ENCODE assay signal across 8 mouse cellular contexts in the genomic region with DNA sequence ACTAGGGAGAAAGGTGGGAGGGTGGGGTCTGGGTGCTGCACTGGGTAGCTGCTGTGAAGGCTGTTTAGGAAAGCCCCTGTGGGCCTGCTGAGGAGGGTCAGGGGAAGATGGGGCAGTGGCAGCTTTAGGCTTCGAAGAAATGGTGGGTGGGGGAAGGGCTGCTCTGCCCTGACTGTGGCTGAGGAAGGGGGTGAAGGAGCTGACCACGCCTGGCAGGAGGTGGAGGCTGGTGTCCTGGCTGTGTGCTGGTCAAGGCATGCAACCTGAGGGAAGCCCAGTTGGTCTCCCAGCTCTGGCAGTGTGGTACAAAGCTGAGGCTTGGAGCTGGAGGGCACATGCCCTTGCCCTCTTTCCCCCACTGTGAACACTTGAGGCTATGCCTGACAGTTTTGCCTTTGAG. TPM values are rescaled to one million over a fixed set of nuclear protein-coding genes. Genes with fewer than 3 reads are reported as not detected.
A peak's percentile ranks its signal among the peaks of the same experiment; 100 is the strongest.
DNase-seq lines count a peak whose midpoint lies in the region; ATAC-seq and TF ChIP-seq lines count a peak whose summit lies in the region.

No protein-coding gene starts in this region.

- peak overlapping the region; percentile 29; the same call in 1 of the 2 replicates for H3K9ac ChIP-seq in embryonic facial prominence, embryonic 11.5 days (replicated peaks; ENCODE audit: low read length)
- H3K9ac ChIP-seq in hindbrain, postnatal 0 days (replicated peaks; ENCODE audit: low read length) = 0 out of 2 replicates have a peak overlapping the region, but pooled peaks have one; percentile 21

- peaks cover 16% of the 10 kb centered on the region for H3K4me1 ChIP-seq in embryonic facial prominence, embryonic 11.5 days (ENCODE audit: control insufficient read depth, insufficient read depth, low read length)
- peaks cover 32% of the 10 kb centered on the region for H3K4me1 ChIP-seq in hindbrain, postnatal 0 days (ENCODE audit: insufficient read depth, low read length)
- peaks cover 57% of the 10 kb centered on the region for H3K4me1 ChIP-seq in midbrain, embryonic 10.5 days

- WGBS in embryonic facial prominence, embryonic 11.5 days = 19% methylated on average over 2 of the region's 2 CpGs
- WGBS in hindbrain, postnatal 0 days = 24% methylated on average over 2 of the region's 2 CpGs
- WGBS in midbrain, embryonic 10.5 days = 8% methylated on average over 2 of the region's 2 CpGs

- ATAC-seq in embryonic facial prominence, embryonic 11.5 days (replicated peaks; ENCODE audit: insufficient number of reproducible peaks, low FRiP score, low TSS enrichment, low read depth) = no peak
- ATAC-seq in hindbrain, postnatal 0 days = no peak

- H3K4me3 ChIP-seq in gastrocnemius, adult 2 months = peak overlapping the region; percentile 87
- H3K4me3 ChIP-seq in embryonic facial prominence, embryonic 11.5 days (ENCODE audit: low read depth, low read length) = 0 out of 2 replicates have a peak overlapping the region, but pooled peaks have one; percentile 5
- H3K4me3 ChIP-seq in hindbrain, postnatal 0 days (ENCODE audit: low read length) = peak overlapping the region; percentile 11; the same call in 1 of the 2 replicates
- H3K4me3 ChIP-seq in midbrain, embryonic 10.5 days = peak overlapping the region; percentile 92

- peak overlapping the region; percentile 93 for H3K27ac ChIP-seq in gastrocnemius, adult 2 months
- no peak overlapping the region for H3K27ac ChIP-seq in embryonic facial prominence, embryonic 11.5 days (replicated peaks; ENCODE audit: low read depth, low read length)
- H3K27ac ChIP-seq in hindbrain, postnatal 0 days = no peak overlapping the region
- 0 out of 2 replicates have a peak overlapping the region, but pooled peaks have one; percentile 29 for H3K27ac ChIP-seq in midbrain, embryonic 10.5 days (replicated peaks)

- H3K27me3 ChIP-seq in embryonic facial prominence, embryonic 11.5 days (ENCODE audit: control insufficient read depth, insufficient read depth, low read length) = no peaks in the 10 kb centered on the region
- no peaks in the 10 kb centered on the region for H3K27me3 ChIP-seq in hindbrain, postnatal 0 days (ENCODE audit: insufficient read depth, low read length)
- no peaks in the 10 kb centered on the region for H3K27me3 ChIP-seq in midbrain, embryonic 10.5 days (ENCODE audit: low read depth, poor library complexity, severe bottlenecking)

- no peak for DNase-seq in gastrocnemius, adult 2 months
- DNase-seq in gastrocnemius, postnatal 4 days (ENCODE audit: low spot score in 2 of 2) = no peak
- no peak for DNase-seq in embryonic facial prominence, embryonic 11.5 days (ENCODE audit: low spot score)
- DNase-seq in hindbrain, postnatal 0 days (ENCODE audit: low spot score) = no peak
- DNase-seq in midbrain, embryonic 10.5 days (ENCODE audit: low spot score) = no peak
- no peak for DNase-seq in layer of hippocampus, adult 9-11 months
- no peak for DNase-seq in gastrocnemius, postnatal 36 days
- DNase-seq in spleen, adult 18-20 months = no peak

- no peaks in the 10 kb centered on the region for H3K9me3 ChIP-seq in embryonic facial prominence, embryonic 11.5 days (replicated peaks; ENCODE audit: control insufficient read depth, low read length)
- H3K9me3 ChIP-seq in hindbrain, postnatal 0 days (ENCODE audit: low read length) = no peaks in the 10 kb centered on the region
- H3K9me3 ChIP-seq in midbrain, embryonic 10.5 days (replicated peaks) = no peaks in the 10 kb centered on the region

- H3K4me2 ChIP-seq in embryonic facial prominence, embryonic 11.5 days (ENCODE audit: low read depth, low read length) = peak overlapping the region; percentile 57
- peak overlapping the region; percentile 73 for H3K4me2 ChIP-seq in hindbrain, postnatal 0 days (ENCODE audit: low read depth, low read length)

- no peaks in the 10 kb centered on the region; the same call in 1 of the 2 replicates for H3K36me3 ChIP-seq in embryonic facial prominence, embryonic 11.5 days (replicated peaks; ENCODE audit: control insufficient read depth, insufficient read depth, low read depth, low read length)
- H3K36me3 ChIP-seq in hindbrain, postnatal 0 days (ENCODE audit: insufficient read depth, low read length) = peaks cover 4% of the 10 kb centered on the region; the same call in 1 of the 2 replicates
- H3K36me3 ChIP-seq in midbrain, embryonic 10.5 days = peaks cover 62% of the 10 kb centered on the region

- intact Hi-C loops in gastrocnemius, adult 2 months (cut with DNase I) = loop anchor here (5.0 kb wide), 2 partner anchors 51 to 99 kb away; a partner anchor contains a TSS
- intact Hi-C loops in gastrocnemius, postnatal 36 days (cut with DNase I) = loop anchor here (5.0 kb wide), 2 partner anchors 36 to 99 kb away; a partner anchor contains a TSS

- TF ChIP-seq CTCF in gastrocnemius, adult 2 months (IDR thresholded peaks at IDR 0.05) = no peak
- no peak for TF ChIP-seq CTCF in hindbrain, postnatal 0 days (IDR thresholded peaks at IDR 0.05; ENCODE audit: low read depth)

RNA-seq across cellular contexts. Expression of a gene that starts 14.4 kb away (rescaled TPM):
- 10 to 100 TPM; 36.4 to 45.7 TPM for total RNA-seq in gastrocnemius, adult 2 months (2021)
- total RNA-seq in gastrocnemius, postnatal 4 days (2021) = 10 to 100 TPM; 59.4 to 62.4 TPM
- polyA plus RNA-seq in embryonic facial prominence, embryonic 11.5 days (2014; fragmentation: Nextera tagmentation; extraction: Ambion mirVana) = 116 and 118 TPM in 2 replicates
- 18.2 and 22.1 TPM in 2 replicates for total RNA-seq in hindbrain, postnatal 0 days (2014; rRNA removed)
- polyA plus RNA-seq in hindbrain, postnatal 0 days (2015; fragmentation: Nextera tagmentation; extraction: Ambion mirVana) = 113 and 114 TPM in 2 replicates
- polyA plus RNA-seq in midbrain, embryonic 10.5 days (2016; fragmentation: Nextera tagmentation; extraction: Ambion mirVana) = 116 and 117 TPM in 2 replicates
- 10 to 100 TPM; 33.8 to 35.6 TPM for total RNA-seq in gastrocnemius, postnatal 36 days (2021)

RNA-seq across cellular contexts. Expression of a gene that starts 35.3 kb away (rescaled TPM):
- 10 to 100 TPM; 15.4 to 19.1 TPM for total RNA-seq in gastrocnemius, adult 2 months (2021)
- total RNA-seq in gastrocnemius, postnatal 4 days (2021) = 10 to 100 TPM; 27.5 to 28.6 TPM
- 8.0 and 10.8 TPM in 2 replicates for polyA plus RNA-seq in embryonic facial prominence, embryonic 11.5 days (2014; fragmentation: Nextera tagmentation; extraction: Ambion mirVana)
- 66.2 and 77.5 TPM in 2 replicates for total RNA-seq in hindbrain, postnatal 0 days (2014; rRNA removed)
- polyA plus RNA-seq in hindbrain, postnatal 0 days (2015; fragmentation: Nextera tagmentation; extraction: Ambion mirVana) = 34.1 and 34.7 TPM in 2 replicates
- 21.7 and 27.7 TPM in 2 replicates for polyA plus RNA-seq in midbrain, embryonic 10.5 days (2016; fragmentation: Nextera tagmentation; extraction: Ambion mirVana)
- 10 to 100 TPM; 14.0 to 14.2 TPM for total RNA-seq in gastrocnemius, postnatal 36 days (2021)

Comparison
In these comparisons a context has a peak if more than half of its experiments do, and no peak if none do; other contexts are left out.
1. H3K27ac ChIP-seq: peak in gastrocnemius, adult 2 months (single experiment) and midbrain, embryonic 10.5 days (single experiment); none in embryonic facial prominence, embryonic 11.5 days (single experiment) and hindbrain, postnatal 0 days (single experiment).
2. H3K4me3 ChIP-seq: peak in every context shown above with its lines; median percentile 92 in midbrain, embryonic 10.5 days; 87 in gastrocnemius, adult 2 months; 11 in hindbrain, postnatal 0 days; 5 in embryonic facial prominence, embryonic 11.5 days.